Mouse (Mus musculus) thymus, adult 2 months (tissue): ENCODE results near the gene Lnpep.

Experiments
- CTCF ChIP-seq: fragments of 200-500 bp; IDR thresholded peaks from 2 replicates; pipeline ENCODE4 v1.5.1; 2012; ENCODE audit warnings: mild to moderate bottlenecking, control low read depth, low read length, moderate library complexity, borderline replicate concordance; ENCODE audit not compliant: control insufficient read depth, poor library complexity, insufficient read depth; ENCODE audit errors: extremely low read depth
- POLR2A ChIP-seq: fragments of 200-500 bp; IDR thresholded peaks from 2 replicates; pipeline ENCODE4 v1.6.1; 2012; ENCODE audit warnings: mild to moderate bottlenecking, low read length, control low read depth, moderate library complexity; ENCODE audit not compliant: control insufficient read depth, poor library complexity, insufficient read depth; ENCODE audit errors: extremely low read depth

GRCm38 (mm10) chr17:17625887-17626679, 1.2 kb upstream of the Lnpep start:
- no peak for TF ChIP-seq CTCF
- TF ChIP-seq POLR2A, result no peak
